Mouse (Mus musculus) intestine, postnatal 0 days (tissue): ENCODE measurements at regions not wholly inside any gene's neighbourhood (a gene's known extent, or its start where the extent isn't known, plus 50 kb on each side); places are given as distances from the start of the nearest gene placed in this dataset.

Experiments used
- ATAC-seq: fragments of 200-750 bp; cut with Nextera tagmentation; 2 replicates; pipeline ENCODE4 v1.8.0; 2017; ENCODE audit warnings: mild to moderate bottlenecking, moderate TSS enrichment, moderate library complexity
- H3K27ac ChIP-seq: fragments of 300-500 bp; sonication (generic); 2 replicates; pipeline ENCODE4 v1.5.1; 2014; ENCODE audit warnings: mild to moderate bottlenecking, low read depth, low read length, moderate library complexity
- H3K27me3 ChIP-seq: fragments of 300-500 bp; sonication (generic); replicated peaks from 2 replicates; pipeline ENCODE4 v1.6.1; 2014; ENCODE audit warnings: low read length, mixed read lengths; ENCODE audit not compliant: control insufficient read depth, insufficient read depth
- H3K36me3 ChIP-seq: fragments of 300-500 bp; sonication (generic); 2 replicates; pipeline ENCODE4 v1.6.1; 2014; ENCODE audit warnings: mild to moderate bottlenecking, moderate library complexity; ENCODE audit not compliant: control insufficient read depth, insufficient read depth
- H3K4me1 ChIP-seq: fragments of 300-500 bp; sonication (generic); replicated peaks from 2 replicates; pipeline ENCODE4 v1.6.1; 2014; ENCODE audit warnings: antibody characterized with exemption, low read length, mixed read lengths; ENCODE audit not compliant: control insufficient read depth, insufficient read depth
- H3K4me2 ChIP-seq: fragments of 300-500 bp; sonication (generic); replicated peaks from 2 replicates; pipeline ENCODE4 v1.6.1; 2014; ENCODE audit warnings: low read depth, mild to moderate bottlenecking, moderate library complexity
- H3K4me3 ChIP-seq: fragments of 300-500 bp; sonication (generic); 2 replicates; pipeline ENCODE4 v1.5.1; 2014; ENCODE audit warnings: low read depth, low read length
- H3K9ac ChIP-seq: fragments of 300-500 bp; sonication (generic); 2 replicates; pipeline ENCODE4 v1.6.1; 2014; ENCODE audit warnings: mild to moderate bottlenecking, low read depth, low read length
- H3K9me3 ChIP-seq: fragments of 300-500 bp; sonication (generic); 2 replicates; pipeline ENCODE4 v1.6.1; 2016; ENCODE audit warnings: mixed run types; ENCODE audit not compliant: control insufficient read depth
- CTCF ChIP-seq: sonication (generic); IDR thresholded peaks from 2 replicates; pipeline ENCODE4 v1.5.1; 2016; ENCODE audit warnings: low read depth, mild to moderate bottlenecking, control low read depth, antibody characterized with exemption, moderate library complexity
- WGBS: fragments of 180-500 bp; shearing (Covaris S2); extraction: QIAGEN DNeasy Blood & Tissue Kit; methylation state at CpG from one replicate; pipeline ENCODE4 v1.1.7; 2014; 5-methylcytosine and 5-hydroxymethylcytosine counted together

DNA sequence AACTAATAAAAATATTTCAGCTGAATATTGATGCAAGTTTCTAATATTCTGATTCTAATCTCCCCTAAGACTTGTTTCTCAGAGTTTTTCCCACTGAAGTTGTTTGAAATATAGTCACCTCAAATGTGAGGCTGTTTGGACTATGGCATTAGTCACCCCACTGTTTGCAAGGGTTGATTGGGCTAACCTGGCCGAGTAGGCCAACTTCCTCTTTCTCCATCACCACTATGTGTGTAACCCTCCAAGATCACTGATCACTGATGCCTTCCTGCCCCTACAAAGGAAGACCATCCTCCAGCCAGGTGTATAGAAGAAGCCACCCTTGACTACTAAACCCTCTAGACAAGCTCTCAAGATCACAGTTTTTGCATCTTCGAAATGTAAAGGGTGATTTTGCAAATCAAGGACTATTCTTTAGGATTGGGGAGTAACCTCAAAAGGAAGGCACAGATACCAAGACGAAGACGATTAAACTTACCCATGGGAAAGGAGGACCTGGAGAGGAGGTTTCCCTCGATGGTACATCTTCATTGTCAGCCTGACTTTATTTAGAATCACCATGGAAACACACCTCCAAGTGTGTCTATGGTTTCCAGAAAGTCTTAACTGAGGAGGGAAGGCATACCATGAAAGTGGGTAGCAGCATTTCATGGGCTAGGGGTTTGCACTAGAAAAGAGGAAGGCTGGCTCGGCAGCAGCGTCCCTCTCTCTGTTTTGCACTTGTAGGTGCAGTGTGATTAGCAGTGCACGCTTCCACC lies 84.8 kb downstream of the Tmco5 start:
- Histone ChIP-seq H3K4me1 (no peaks in the 10 kb centered on the region), H3K4me3 (no peak overlapping the region), H3K9me3 (no peaks in the 10 kb centered on the region), H3K27me3 (no peaks in the 10 kb centered on the region), H3K36me3 (no peaks in the 10 kb centered on the region), H3K27ac (no peak overlapping the region), H3K9ac (no peak overlapping the region), H3K4me2 (no peak overlapping the region)
- WGBS, result 81% methylated on average over 8 of the region's 8 CpGs
- ATAC-seq, result no peak
- TF ChIP-seq CTCF, result no peak

DNA sequence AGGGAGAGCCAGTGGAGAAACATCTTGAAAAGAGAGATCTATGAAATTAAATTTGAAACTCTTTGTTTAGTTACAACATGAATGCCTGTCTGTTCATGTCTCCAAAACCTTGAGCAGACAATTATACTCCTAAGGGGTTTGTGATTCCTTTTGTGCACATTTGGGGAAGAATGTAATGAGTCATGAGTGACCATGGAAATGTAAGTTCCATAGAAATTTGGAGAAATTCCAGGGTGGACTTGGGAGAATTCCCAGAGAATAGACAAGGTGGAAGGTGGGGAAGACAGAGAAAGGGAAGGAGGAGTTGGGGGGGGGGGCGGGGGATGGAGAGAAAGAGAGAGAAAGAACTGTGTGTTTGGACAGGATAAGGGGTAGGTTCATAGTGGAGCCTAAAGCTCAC lies 87.8 kb downstream of the Tmco5 start:
- WGBS, result no CpG with 5 or more reads among the region's 1 CpGs
- TF ChIP-seq CTCF, result no peak
- Histone ChIP-seq H3K9me3 (no peaks in the 10 kb centered on the region), H3K36me3 (no peaks in the 10 kb centered on the region), H3K4me2 (no peak overlapping the region), H3K4me3 (no peak overlapping the region), H3K27me3 (no peaks in the 10 kb centered on the region), H3K9ac (no peak overlapping the region), H3K4me1 (no peaks in the 10 kb centered on the region), H3K27ac (no peak overlapping the region)
- ATAC-seq, result no peak

DNA sequence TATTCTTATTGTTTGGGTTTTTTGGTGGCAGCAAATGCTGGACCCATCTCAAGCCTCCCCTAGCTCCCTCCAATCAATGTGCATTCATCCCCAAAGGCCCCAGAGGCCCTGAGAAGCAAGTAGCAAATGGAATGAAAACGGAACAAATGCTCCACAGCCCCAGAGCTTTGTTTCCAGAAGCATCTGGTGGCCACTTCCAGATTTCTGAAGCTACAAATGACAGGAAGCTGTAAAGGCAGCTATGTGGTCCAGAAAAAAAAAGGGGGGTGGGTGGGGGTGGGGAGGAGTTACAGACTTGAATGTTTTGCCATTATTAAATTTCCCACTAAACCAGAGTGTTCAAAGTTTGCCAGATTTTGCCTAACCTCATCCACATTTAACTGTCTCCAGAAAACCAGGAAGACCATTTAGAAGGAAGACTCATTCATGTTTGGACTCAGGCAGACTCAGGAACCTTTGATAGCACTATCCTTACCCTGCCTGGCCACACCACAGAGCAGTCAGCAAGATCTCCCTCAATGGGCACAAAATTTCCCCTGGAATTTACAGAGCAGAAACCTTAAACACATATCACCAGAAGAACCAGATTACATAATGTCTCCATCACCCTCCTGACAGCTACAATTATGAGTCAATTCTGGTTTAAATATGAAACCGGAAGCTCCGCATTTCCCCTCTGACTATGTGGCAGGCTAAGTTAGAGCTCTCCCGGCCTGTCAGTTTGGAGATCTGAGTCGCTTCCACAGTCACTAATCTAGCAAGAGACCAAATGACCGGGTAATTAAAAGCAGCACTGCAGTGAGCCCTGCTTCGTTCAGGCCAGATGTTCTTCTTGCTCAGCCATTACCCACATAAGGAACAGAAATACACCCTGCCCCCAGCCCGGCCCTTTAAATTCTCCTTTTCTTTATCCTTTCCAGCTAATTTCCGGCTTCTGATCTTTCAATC lies 93.4 kb downstream of the Tmco5 start:
- Histone ChIP-seq H3K36me3 (no peaks in the 10 kb centered on the region), H3K4me1 (no peaks in the 10 kb centered on the region; the same call in 1 of the 2 replicates), H3K4me2 (peak overlapping the region; percentile 58), H3K4me3 (peak overlapping the region; percentile 24), H3K9me3 (no peaks in the 10 kb centered on the region), H3K27me3 (no peaks in the 10 kb centered on the region), H3K27ac (peak overlapping the region; percentile 35; the same call in 1 of the 2 replicates), H3K9ac (no peak overlapping the region)
- TF ChIP-seq CTCF, result no peak
- WGBS, result 14% methylated on average over 9 of the region's 9 CpGs
- no peak for ATAC-seq

DNA sequence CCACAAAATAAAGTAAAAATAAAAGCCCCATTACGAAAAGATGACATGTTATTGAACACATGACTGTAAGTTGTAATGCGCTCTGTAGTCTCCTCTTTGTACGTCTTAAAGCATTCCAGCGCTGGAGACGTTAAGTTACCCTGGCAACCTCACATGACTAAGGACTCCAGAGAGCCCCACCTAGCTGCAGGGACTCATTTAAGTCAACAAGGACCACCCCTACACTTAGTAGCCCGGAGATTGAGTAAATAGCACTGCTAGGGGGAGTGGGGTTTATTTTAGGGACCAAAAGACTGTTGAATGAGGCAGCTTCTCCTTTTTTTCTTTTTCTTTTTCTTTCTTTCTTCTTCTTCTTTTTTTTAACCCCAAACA lies 94.1 kb downstream of the Tmco5 start:
- Histone ChIP-seq H3K27ac (peak overlapping the region; percentile 35; the same call in 1 of the 2 replicates), H3K9ac (no peak overlapping the region), H3K9me3 (no peaks in the 10 kb centered on the region), H3K27me3 (no peaks in the 10 kb centered on the region), H3K36me3 (no peaks in the 10 kb centered on the region), H3K4me2 (peak overlapping the region; percentile 58), H3K4me1 (no peaks in the 10 kb centered on the region; the same call in 1 of the 2 replicates), H3K4me3 (peak overlapping the region; percentile 24)
- peak; percentile 50 for TF ChIP-seq CTCF
- 3% methylated on average over 6 of the region's 6 CpGs for WGBS
- ATAC-seq, result no peak

DNA sequence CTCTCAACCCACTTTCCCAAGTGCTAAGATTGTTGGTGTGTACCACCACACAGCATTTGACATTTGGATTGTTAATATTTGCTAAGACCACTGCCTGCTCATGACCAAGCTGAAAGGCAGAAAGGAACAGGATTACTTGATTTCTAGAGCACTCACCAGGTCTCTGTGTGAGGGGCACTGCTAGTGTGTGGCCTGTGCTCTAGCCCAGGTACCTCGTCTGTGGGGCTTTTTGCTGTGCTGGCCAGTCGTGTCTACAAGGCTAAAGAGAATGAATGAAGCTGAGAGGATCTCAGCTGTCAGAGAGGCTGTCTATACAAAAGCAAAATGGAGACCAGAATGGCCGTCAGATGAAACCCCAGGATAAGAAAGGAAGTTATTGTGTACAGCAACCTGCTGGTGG lies 95.0 kb downstream of the Tmco5 start:
- no peak for TF ChIP-seq CTCF
- Histone ChIP-seq H3K4me3 (no peak overlapping the region), H3K36me3 (no peaks in the 10 kb centered on the region), H3K4me1 (no peaks in the 10 kb centered on the region; the same call in 1 of the 2 replicates), H3K9me3 (no peaks in the 10 kb centered on the region), H3K4me2 (no peak overlapping the region), H3K27me3 (no peaks in the 10 kb centered on the region), H3K9ac (no peak overlapping the region), H3K27ac (no peak overlapping the region)
- no peak for ATAC-seq
- WGBS, result 67% methylated on average over 3 of the region's 3 CpGs

DNA sequence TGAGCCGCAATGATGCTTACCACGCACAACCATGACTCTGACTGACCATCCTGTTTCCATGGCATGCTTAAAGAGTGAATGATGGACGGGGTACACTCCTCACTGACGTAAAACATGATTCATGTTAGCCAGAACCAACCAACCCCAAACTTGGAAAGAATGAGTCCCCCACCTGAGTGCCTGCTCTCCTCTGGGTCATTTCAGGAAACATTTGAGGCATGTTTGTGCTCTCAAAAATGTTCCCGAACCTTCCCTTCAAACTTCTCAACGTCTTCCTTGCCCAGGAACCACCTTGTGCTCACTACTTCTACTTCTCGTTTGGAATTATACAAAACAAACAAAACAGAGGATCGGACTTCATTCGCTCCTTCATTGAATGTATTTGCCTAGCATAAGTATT lies 95.7 kb downstream of the Tmco5 start:
- Histone ChIP-seq H3K4me1 (no peaks in the 10 kb centered on the region; the same call in 1 of the 2 replicates), H3K4me3 (no peak overlapping the region), H3K9me3 (no peaks in the 10 kb centered on the region), H3K27me3 (no peaks in the 10 kb centered on the region), H3K36me3 (no peaks in the 10 kb centered on the region), H3K9ac (no peak overlapping the region), H3K27ac (no peak overlapping the region), H3K4me2 (no peak overlapping the region)
- ATAC-seq, result no peak
- TF ChIP-seq CTCF, result no peak
- WGBS, result 79% methylated on average over 9 of the region's 9 CpGs
